Mouse (Mus musculus) central nervous system, embryonic 14 days (tissue): ENCODE measurements around the gene Aldh3a2. TPM values are rescaled to one million over a fixed set of nuclear protein-coding genes. Genes with fewer than 3 reads are reported as not detected.

Experiments used
- polyA plus RNA-seq: library from polyadenylated mRNA; depleted of rRNA; stranded (reverse); fragments of >200 nt; gene quantifications from 2 replicates; pipeline ENCODE4 v1.2.3, GENCODE M21; 2012; rRNA removed

The Aldh3a2 gene
- 33.2 and 33.3 TPM in 2 replicates for polyA plus RNA-seq

GRCm38 (mm10) chr11:61266551-61267533 lies at the start of gene Aldh3a2:
Aldh3a2 (minus strand) TSS chr11:61267464.

GRCm38 (mm10) chr11:61207487-61208246 lies 59.6 kb downstream of the Aldh3a2 start, which contains the start of gene Aldh3a1:
Aldh3a1 (plus strand) TSS chr11:61207537.

GRCm38 (mm10) chr11:61174821-61175658 lies 92.2 kb downstream of the Aldh3a2 start, which contains the start of gene Usp22:
Usp22 (minus strand) TSS chr11:61175055.

Other genes with a start within 250 kb of the Aldh3a2 start
- gene Kcnj12, start 244.9 kb downstream of the Aldh3a2 start, polyA plus RNA-seq = 3.2 and 4.9 TPM in 2 replicates
- 1.9 and 2.3 TPM in 2 replicates for gene Tnfrsf13b, start 140.7 kb downstream of the Aldh3a2 start, polyA plus RNA-seq
- gene Usp22, start 92.4 kb downstream of the Aldh3a2 start, polyA plus RNA-seq = 242 and 252 TPM in 2 replicates
- 0.04 and 0.19 TPM in 2 replicates for gene Aldh3a1, start 59.9 kb downstream of the Aldh3a2 start, polyA plus RNA-seq
- 0.02 and 0.10 TPM in 2 replicates for gene Slc47a2, start 75.4 kb upstream of the Aldh3a2 start, polyA plus RNA-seq
- gene Slc47a1, start 110.9 kb upstream of the Aldh3a2 start, polyA plus RNA-seq = 0.29 and 0.36 TPM in 2 replicates
- 67.9 TPM in 2 replicates for gene Rnf112, start 186.7 kb upstream of the Aldh3a2 start, polyA plus RNA-seq
- gene Mfap4, start 218.0 kb upstream of the Aldh3a2 start, polyA plus RNA-seq = 116 and 195 TPM in 2 replicates
- gene Mapk7, start 226.9 kb upstream of the Aldh3a2 start, polyA plus RNA-seq = 114 and 118 TPM in 2 replicates
- gene B9d1, start 237.7 kb upstream of the Aldh3a2 start, polyA plus RNA-seq = 50.0 and 58.5 TPM in 2 replicates